Mouse (Mus musculus): ENCODE measurements around the gene Stap2.

GRCm38 (mm10) chr17:56022989-56023290, 17.6 kb upstream of the Stap2 start:
- TF ChIP-seq CTCF (IDR thresholded peaks at IDR 0.05; ENCODE audit: borderline replicate concordance, control insufficient read depth, extremely low read depth, insufficient read depth, low read length, poor library complexity) (no peak), POLR2A (IDR thresholded peaks at IDR 0.05; ENCODE audit: control insufficient read depth, extremely low read depth, insufficient read depth, low read length, poor library complexity) (no peak)
